Mouse (Mus musculus) midbrain, embryonic 10.5 days (tissue): ENCODE data around the gene Mfsd4b1. TPM values are rescaled to one million over a fixed set of nuclear protein-coding genes. Genes with fewer than 3 reads are reported as not detected.
"Not testable (repeated sequence)": the region's sequence is repeated elsewhere in the genome, so short reads cannot be mapped to it uniquely, and the experiment has no call there.

Experiments
- DNase-seq: peaks from one replicate; pipeline ENCODE4 v3.0.0-alpha.2; 2017; ENCODE audit warnings: low spot score
- H3K27ac ChIP-seq: fragments of 300-500 bp; sonication (generic); replicated peaks from 2 replicates; pipeline ENCODE4 v1.5.1; 2016; ENCODE audit warnings: mild to moderate bottlenecking
- H3K27me3 ChIP-seq: fragments of 300-500 bp; sonication (generic); 2 replicates; pipeline ENCODE4 v1.6.1; 2016; ENCODE audit warnings: low read depth, mild to moderate bottlenecking; ENCODE audit not compliant: poor library complexity, severe bottlenecking
- H3K36me3 ChIP-seq: fragments of 300-500 bp; sonication (generic); 2 replicates; pipeline ENCODE4 v1.6.1; 2016; ENCODE audit warnings: mild to moderate bottlenecking, moderate library complexity
- H3K4me1 ChIP-seq: fragments of 300-500 bp; sonication (generic); 2 replicates; pipeline ENCODE4 v1.6.1; 2016
- H3K4me3 ChIP-seq: fragments of 300-500 bp; sonication (generic); 2 replicates; pipeline ENCODE4 v1.5.1; 2016; ENCODE audit warnings: mild to moderate bottlenecking, moderate library complexity
- H3K9me3 ChIP-seq: fragments of 300-500 bp; sonication (generic); replicated peaks from 2 replicates; pipeline ENCODE4 v1.6.1; 2016; ENCODE audit warnings: mild to moderate bottlenecking
- WGBS: fragments of 180-500 bp; shearing (Covaris S2); methylation state at CpG from one replicate; pipeline ENCODE4 v1.1.7; 2016; 5-methylcytosine and 5-hydroxymethylcytosine counted together
- polyA plus RNA-seq: library from polyadenylated mRNA; unstranded; fragments of >200 nt; fragmentation: Nextera tagmentation; extraction: Ambion mirVana; gene quantifications from 2 replicates; pipeline ENCODE4 v1.2.1, GENCODE M21; 2016

The Mfsd4b1 gene
- polyA plus RNA-seq, 1 experiment from 2014 or later = not detected

DNA sequence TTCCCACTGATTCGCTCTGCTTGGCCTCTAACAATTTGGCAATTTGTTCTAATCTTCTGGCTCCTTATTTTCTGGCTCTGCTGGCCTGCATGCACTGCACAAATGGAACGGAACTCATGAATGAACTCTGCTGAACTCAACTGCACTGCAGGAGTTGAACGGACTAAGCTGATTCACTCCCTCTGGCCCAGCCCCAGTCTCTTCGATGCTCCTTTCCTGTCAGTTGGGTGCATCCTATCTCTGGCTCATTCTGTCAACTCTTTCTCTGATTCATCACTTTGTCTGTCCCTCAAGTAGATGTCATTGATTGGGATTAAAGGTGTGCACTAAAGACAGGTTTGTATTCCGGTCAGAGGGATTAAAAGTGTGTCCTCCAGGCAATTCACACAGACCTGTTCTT lies 1.5 kb upstream of the Mfsd4b1 start:
- no peak for DNase-seq
- Histone ChIP-seq H3K4me3 (no peak overlapping the region), H3K36me3 (no peaks in the 10 kb centered on the region), H3K4me1 (peaks cover 16% of the 10 kb centered on the region), H3K9me3 (peaks cover 7% of the 10 kb centered on the region; the same call in 1 of the 2 replicates), H3K27ac (no peak overlapping the region), H3K27me3 (peaks cover 25% of the 10 kb centered on the region)
- WGBS = 93% methylated on average over 5 of the region's 5 CpGs

DNA sequence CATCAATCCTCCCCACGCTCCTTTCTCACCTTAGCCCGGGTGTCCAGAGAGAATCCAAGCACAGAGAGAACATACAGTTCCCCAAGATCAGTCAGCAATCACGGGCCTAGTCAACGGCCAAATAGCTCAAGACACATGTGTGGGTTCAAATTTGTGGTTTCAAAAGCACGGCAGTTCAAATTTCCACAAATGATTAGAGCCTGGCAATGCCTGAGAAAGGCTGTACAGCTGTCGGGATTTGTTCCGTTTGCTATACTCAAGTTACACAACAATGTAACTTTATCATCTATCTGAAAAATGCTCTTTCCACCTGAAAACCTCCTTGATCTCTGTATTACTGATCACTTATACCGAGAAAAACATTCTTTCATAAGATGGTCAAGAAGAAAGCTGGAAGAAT lies 492 bp upstream of the Mfsd4b1 start:
- peak overlapping the region; percentile 71 for H3K4me3 ChIP-seq
- no peak for DNase-seq
- 76% methylated on average over 8 of the region's 8 CpGs for WGBS
- H3K4me1 ChIP-seq = peaks cover 16% of the 10 kb centered on the region
- H3K36me3 ChIP-seq = no peaks in the 10 kb centered on the region
- peak overlapping the region; percentile 86 for H3K27ac ChIP-seq
- peaks cover 7% of the 10 kb centered on the region; the same call in 1 of the 2 replicates for H3K9me3 ChIP-seq
- peaks cover 28% of the 10 kb centered on the region for H3K27me3 ChIP-seq

DNA sequence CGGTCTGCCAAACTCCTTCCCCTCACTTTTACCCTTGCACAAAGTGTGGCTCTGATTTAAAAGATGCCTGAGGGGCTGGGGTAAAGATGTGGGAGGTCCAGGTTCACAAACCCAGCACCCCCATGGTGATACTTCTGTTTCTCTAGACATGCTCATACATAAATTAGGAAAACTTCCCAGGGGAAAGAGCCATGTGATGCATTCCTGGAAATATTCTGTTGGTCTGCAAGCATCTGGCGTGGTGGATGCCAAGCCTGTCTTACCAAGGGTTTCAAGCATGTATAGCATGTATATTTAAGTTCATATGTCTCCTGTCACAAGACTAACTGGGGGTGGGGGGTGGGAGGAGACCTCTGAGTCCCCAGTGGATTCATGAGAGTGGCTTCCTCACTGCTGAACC lies 4.7 kb downstream of the Mfsd4b1 start:
- Histone ChIP-seq H3K4me3 (no peak overlapping the region), H3K4me1 (peaks cover 14% of the 10 kb centered on the region), H3K27ac (no peak overlapping the region), H3K36me3 (no peaks in the 10 kb centered on the region), H3K9me3 (no peaks in the 10 kb centered on the region), H3K27me3 (peaks cover 28% of the 10 kb centered on the region)
- DNase-seq = no peak
- WGBS = 74% methylated on average over 2 of the region's 2 CpGs

DNA sequence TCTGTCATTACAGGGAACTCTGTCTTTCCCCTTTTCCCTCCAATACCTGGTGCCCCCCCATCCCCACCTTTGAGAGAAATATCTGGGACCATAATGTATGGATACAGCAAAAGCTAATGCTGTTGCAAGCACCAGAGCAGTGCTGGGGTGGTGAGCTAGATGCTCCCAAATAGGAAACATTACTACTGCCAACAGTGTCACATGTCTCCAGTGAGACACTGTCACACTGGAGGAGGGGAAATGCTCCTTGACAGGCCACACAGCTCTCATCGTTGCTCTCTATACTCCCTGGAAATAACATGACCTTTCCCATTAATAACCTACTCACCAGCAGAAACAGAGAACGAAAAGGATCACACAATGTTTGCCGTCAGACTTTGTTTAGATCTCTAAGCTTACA lies 5.6 kb downstream of the Mfsd4b1 start:
- Histone ChIP-seq H3K4me1 (peaks cover 6% of the 10 kb centered on the region), H3K27me3 (peaks cover 28% of the 10 kb centered on the region), H3K9me3 (no peaks in the 10 kb centered on the region), H3K36me3 (no peaks in the 10 kb centered on the region), H3K4me3 (no peak overlapping the region), H3K27ac (no peak overlapping the region)
- DNase-seq = no peak
- 77% methylated on average over 3 of the region's 3 CpGs for WGBS

DNA sequence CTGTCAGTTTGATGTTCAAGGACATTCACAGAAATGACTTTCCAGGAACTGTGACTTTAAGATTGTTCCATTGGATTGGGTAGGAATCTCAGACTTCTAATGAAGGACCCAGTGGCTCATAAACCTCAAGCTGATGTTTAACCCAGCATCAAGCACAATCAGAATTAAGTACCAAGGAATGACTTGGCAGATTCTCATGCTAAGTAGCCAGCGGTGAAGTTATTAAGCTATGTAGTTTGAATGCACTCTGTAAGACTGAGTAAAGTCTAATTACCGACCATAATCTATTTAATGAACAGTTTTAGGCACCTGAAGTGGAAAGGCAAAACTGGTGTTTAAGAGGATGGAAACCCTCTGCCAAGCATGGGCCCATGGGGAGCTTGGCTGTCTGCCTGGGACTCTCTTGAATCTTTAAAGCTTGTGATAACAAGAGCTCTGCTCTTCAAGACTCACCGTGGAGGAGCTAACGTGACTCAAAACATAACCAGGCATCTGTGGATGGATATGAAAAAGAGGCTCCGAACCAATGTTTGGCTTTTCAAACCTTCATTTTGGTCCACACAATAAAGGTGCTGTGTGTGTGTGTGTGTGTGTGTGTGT lies 6.7 kb downstream of the Mfsd4b1 start:
- Histone ChIP-seq H3K27me3 (peaks cover 19% of the 10 kb centered on the region), H3K4me1 (no peaks in the 10 kb centered on the region), H3K27ac (no peak overlapping the region), H3K9me3 (no peaks in the 10 kb centered on the region; the same call in 1 of the 2 replicates), H3K36me3 (no peaks in the 10 kb centered on the region), H3K4me3 (no peak overlapping the region)
- WGBS = 91% methylated on average over 5 of the region's 5 CpGs
- DNase-seq = no peak

DNA sequence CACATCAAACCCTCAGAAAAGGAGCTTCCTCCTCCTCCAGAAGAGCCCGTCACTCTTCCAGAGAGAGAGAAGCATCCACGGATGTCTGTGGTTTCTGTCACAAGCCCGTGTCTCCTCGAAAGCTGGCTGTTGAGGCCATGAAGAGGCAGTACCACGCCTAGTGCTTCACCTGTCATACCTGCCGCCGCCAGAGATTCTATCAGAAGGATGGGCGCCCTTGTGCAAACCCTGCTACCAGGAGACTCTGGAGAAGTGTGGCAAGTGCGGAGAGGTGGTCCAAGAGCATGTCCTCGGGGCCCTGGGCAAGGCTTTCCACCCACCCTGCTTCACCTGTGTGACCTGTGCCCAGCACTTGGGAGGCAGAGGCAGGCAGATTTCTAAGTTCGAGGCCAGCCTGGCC lies 15.5 kb downstream of the Mfsd4b1 start:
- WGBS = 86% methylated on average over 11 of the region's 11 CpGs
- no peaks in the 10 kb centered on the region for H3K36me3 ChIP-seq
- peaks cover 16% of the 10 kb centered on the region for H3K4me1 ChIP-seq
- H3K9me3 ChIP-seq = no peaks in the 10 kb centered on the region; the same call in 1 of the 2 replicates
- DNase-seq = no peak
- H3K4me3 ChIP-seq = no peak overlapping the region
- no peak overlapping the region for H3K27ac ChIP-seq
- no peaks in the 10 kb centered on the region for H3K27me3 ChIP-seq

DNA sequence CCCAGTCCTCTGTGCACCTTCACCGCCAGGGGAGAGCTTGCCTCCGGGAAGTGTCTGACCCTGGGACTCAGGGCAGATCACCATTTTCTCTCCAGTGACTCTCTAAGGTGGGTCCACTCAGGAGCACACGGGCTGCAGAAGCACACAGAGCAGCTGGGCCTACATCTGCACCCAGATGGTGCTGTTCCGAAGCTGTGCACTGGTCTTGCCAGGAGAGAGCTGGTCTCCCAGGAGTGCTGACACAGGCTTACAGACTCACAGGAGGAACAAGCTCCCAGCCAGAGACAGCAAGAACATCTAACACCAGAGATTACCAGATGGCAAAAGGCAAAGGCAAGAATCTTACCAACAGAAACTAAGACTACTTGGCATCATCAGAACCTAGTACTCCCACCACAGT lies 16.2 kb downstream of the Mfsd4b1 start:
- not testable (repeated sequence) for DNase-seq
- 84% methylated on average over 4 of the region's 4 CpGs for WGBS

GRCm38 (mm10) chr10:40007953-40008352 lies 17.1 kb downstream of the Mfsd4b1 start:
- DNase-seq = no peak
- Histone ChIP-seq H3K27me3 (no peaks in the 10 kb centered on the region), H3K27ac (no peak overlapping the region), H3K4me3 (no peak overlapping the region), H3K9me3 (no peaks in the 10 kb centered on the region; the same call in 1 of the 2 replicates), H3K36me3 (no peaks in the 10 kb centered on the region), H3K4me1 (peaks cover 16% of the 10 kb centered on the region)
- 93% methylated on average over 4 of the region's 4 CpGs for WGBS

More for the DNA sequence above, 16.2 kb downstream of the Mfsd4b1 start:
- peaks cover 16% of the 10 kb centered on the region for H3K4me1 ChIP-seq
- not testable (repeated sequence) for H3K4me3 ChIP-seq, H3K27ac ChIP-seq, H3K27me3 ChIP-seq, H3K9me3 ChIP-seq, H3K36me3 ChIP-seq

GRCm38 (mm10) chr10:40006963-40007362 lies 18.1 kb downstream of the Mfsd4b1 start:
- no peaks in the 10 kb centered on the region for H3K27me3 ChIP-seq
- H3K4me1 ChIP-seq = peaks cover 16% of the 10 kb centered on the region
- WGBS = 71% methylated on average over 10 of the region's 10 CpGs
- no peak for DNase-seq
- H3K9me3 ChIP-seq = no peaks in the 10 kb centered on the region
- H3K36me3 ChIP-seq = no peaks in the 10 kb centered on the region
- no peak overlapping the region for H3K27ac ChIP-seq
- H3K4me3 ChIP-seq = no peak overlapping the region

- no peak for DNase-seq
- Histone ChIP-seq H3K4me3 (no peak overlapping the region), H3K27me3 (no peaks in the 10 kb centered on the region), H3K4me1 (peaks cover 11% of the 10 kb centered on the region), H3K27ac (no peak overlapping the region), H3K36me3 (no peaks in the 10 kb centered on the region), H3K9me3 (no peaks in the 10 kb centered on the region)
- WGBS = 91% methylated on average over 2 of the region's 2 CpGs
Observed at GRCm38 (mm10) chr10:40000746-40001145, 24.3 kb downstream of the Mfsd4b1 start.

GRCm38 (mm10) chr10:39991155-39991554 lies 33.9 kb downstream of the Mfsd4b1 start:
- 85% methylated on average over 4 of the region's 4 CpGs for WGBS

DNA sequence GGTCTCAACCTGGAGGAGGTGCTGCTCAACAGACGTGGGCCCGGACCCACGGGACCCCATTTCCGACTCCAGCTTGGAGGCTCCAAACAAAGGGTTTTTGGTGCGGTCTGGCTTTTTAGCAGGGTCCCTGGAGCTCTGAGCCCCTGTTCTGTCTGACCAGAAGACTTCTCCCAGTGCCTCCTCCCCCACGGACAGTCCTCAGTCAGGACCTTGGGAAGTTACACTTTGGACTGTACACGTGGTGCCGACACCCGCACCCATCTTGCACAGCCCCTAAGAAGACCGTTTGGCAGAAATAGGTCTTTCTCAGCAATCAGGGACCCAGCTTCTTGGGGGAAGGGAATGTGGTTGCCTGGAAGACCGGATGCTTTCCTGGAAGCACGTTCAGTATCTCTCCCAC lies 38.6 kb downstream of the Mfsd4b1 start, which contains the start of gene Mfsd4b5:
Mfsd4b5 (minus strand) TSS at position 181 of the 400 bp plus-strand sequence.
- no peak for DNase-seq
- H3K4me3 ChIP-seq = no peak within 1 kb of the TSS
- 93% methylated on average over 12 of the region's 12 CpGs for WGBS
- H3K27me3 ChIP-seq = no peaks in the 10 kb centered on the region
- H3K36me3 ChIP-seq = no peaks in the 10 kb centered on the region
- no peak within 1 kb of the TSS for H3K27ac ChIP-seq
- H3K4me1 ChIP-seq = no peaks in the 10 kb centered on the region
- H3K9me3 ChIP-seq = no peaks in the 10 kb centered on the region

More at GRCm38 (mm10) chr10:39991155-39991554, 33.9 kb downstream of the Mfsd4b1 start:
- DNase-seq = no peak
- Histone ChIP-seq H3K4me3 (no peak overlapping the region), H3K36me3 (no peaks in the 10 kb centered on the region), H3K27me3 (no peaks in the 10 kb centered on the region), H3K9me3 (no peaks in the 10 kb centered on the region; the same call in 1 of the 2 replicates), H3K4me1 (no peaks in the 10 kb centered on the region), H3K27ac (no peak overlapping the region)

GRCm38 (mm10) chr10:39982604-39983003 lies 42.5 kb downstream of the Mfsd4b1 start:
- H3K4me1 ChIP-seq = no peaks in the 10 kb centered on the region
- H3K36me3 ChIP-seq = no peaks in the 10 kb centered on the region
- H3K27ac ChIP-seq = no peak overlapping the region
- no peaks in the 10 kb centered on the region for H3K27me3 ChIP-seq
- no peak for DNase-seq
- H3K9me3 ChIP-seq = peaks cover 8% of the 10 kb centered on the region
- no peak overlapping the region for H3K4me3 ChIP-seq
- WGBS = 76% methylated on average over 5 of the region's 5 CpGs
